In genomic region chr19:17194730-17195129, GRCm38 (mm10) we compare ENCODE assay signal across 17 mouse cellular contexts.
"Had no signal": no experiment of that assay in that cellular context is flagged by ENCODE, and none has a peak within 500 bp of the region (broad histone marks: within the 10 kb centered on the region; RNA-seq: fewer than 3 reads in every experiment).

No protein-coding gene starts in this region.

- H3K9me3 ChIP-seq: limb, embryonic 10.5 days; liver, embryonic 15.5 days; megakaryocyte, embryonic 14.5 days; neural tube, embryonic 13.5 days had no signal

- H3K36me3 ChIP-seq: limb, embryonic 10.5 days; liver, embryonic 15.5 days; neural tube, embryonic 13.5 days had no signal

- H3K4me3 ChIP-seq: limb, embryonic 10.5 days; liver, embryonic 15.5 days; megakaryocyte, embryonic 14.5 days; neural tube, embryonic 13.5 days had no signal

- H3K27me3 ChIP-seq: liver, embryonic 15.5 days; neural tube, embryonic 13.5 days had no signal

- H3K27ac ChIP-seq: kidney, postnatal 0 days; limb, embryonic 10.5 days; liver, embryonic 15.5 days; macrophage; neural tube, embryonic 13.5 days had no signal

- H3K4me1 ChIP-seq: limb, embryonic 10.5 days; liver, embryonic 15.5 days; neural tube, embryonic 13.5 days had no signal

- H3K4me2 ChIP-seq: liver, embryonic 11.5 days; liver, embryonic 15.5 days; midbrain, embryonic 11.5 days; neural tube, embryonic 13.5 days had no signal

- DNase-seq: kidney, postnatal 36 days; lung, adult 2 months; retina, postnatal 1 day; right cerebral cortex, postnatal 4 days; spleen, adult 18-20 months; thymus, adult 18-20 months; thymus, postnatal 14 days had no signal

- ATAC-seq: lung, postnatal 0 days; midbrain, embryonic 16.5 days had no signal

- H3K9ac ChIP-seq: liver, embryonic 15.5 days; neural tube, embryonic 13.5 days had no signal
